In genomic region chr1:34522850-34523244, GRCm38 (mm10) we compare ENCODE assay signal across 36 mouse cellular contexts. TPM values are rescaled to one million over a fixed set of nuclear protein-coding genes. Genes with fewer than 3 reads are reported as not detected.
DNase-seq lines count a peak whose midpoint lies in the region; ATAC-seq and TF ChIP-seq lines count a peak whose summit lies in the region.
"Had no signal": no experiment of that assay in that cellular context is flagged by ENCODE, and none has a peak within 500 bp of the region (broad histone marks: within the 10 kb centered on the region; RNA-seq: fewer than 3 reads in every experiment).

No protein-coding gene starts in this region.

- no peaks in the 10 kb centered on the region for H3K9me3 ChIP-seq in heart, embryonic 12.5 days (replicated peaks)
- no peaks in the 10 kb centered on the region for H3K9me3 ChIP-seq in lung, postnatal 0 days (ENCODE audit: low read length)
- H3K9me3 ChIP-seq: forebrain, embryonic 10.5 days; G1E; hindbrain, embryonic 13.5 days; neural tube, embryonic 15.5 days had no signal

- intact Hi-C loops in heart, postnatal 14 days (cut with DNase I) = no loop called here

- ATAC-seq in heart, embryonic 12.5 days (ENCODE audit: insufficient number of reproducible peaks, low FRiP score) = no peak
- no peak for ATAC-seq in lung, postnatal 0 days
- ATAC-seq: forebrain, embryonic 16.5 days; inflammation-experienced regulatory T-cells, adult 6 months; Patski had no signal

- TF ChIP-seq CTCF in lung, postnatal 0 days (IDR thresholded peaks at IDR 0.05) = no peak

- peak overlapping the region; percentile 28; the same call in 1 of the 2 replicates for H3K27ac ChIP-seq in heart, embryonic 12.5 days (ENCODE audit: poor library complexity, severe bottlenecking)
- H3K27ac ChIP-seq in lung, postnatal 0 days (ENCODE audit: low read length) = no peak overlapping the region
- H3K27ac ChIP-seq: forebrain, embryonic 10.5 days; hindbrain, embryonic 13.5 days; kidney, postnatal 0 days; neural tube, embryonic 15.5 days had no signal

- peaks cover 24% of the 10 kb centered on the region for H3K4me1 ChIP-seq in heart, embryonic 12.5 days (replicated peaks)
- H3K4me1 ChIP-seq in lung, postnatal 0 days (ENCODE audit: insufficient read depth, low read depth, low read length) = no peaks in the 10 kb centered on the region
- H3K4me1 ChIP-seq: forebrain, embryonic 10.5 days; hindbrain, embryonic 13.5 days; neural tube, embryonic 15.5 days had no signal

- no peak for TF ChIP-seq EP300 in lung, postnatal 0 days (IDR thresholded peaks at IDR 0.05)

- no peaks in the 10 kb centered on the region for H3K36me3 ChIP-seq in heart, embryonic 12.5 days
- no peaks in the 10 kb centered on the region for H3K36me3 ChIP-seq in lung, postnatal 0 days (ENCODE audit: insufficient read depth, low read length)
- H3K36me3 ChIP-seq: forebrain, embryonic 10.5 days; G1E; hindbrain, embryonic 13.5 days; neural tube, embryonic 15.5 days had no signal

- DNase-seq in heart, postnatal 14 days = no peak
- peak; percentile 92 for DNase-seq in brain, adult 2 months (ENCODE audit: low read depth, low spot score)
- DNase-seq in cerebellum, adult 11-12 months = peak; percentile 88
- DNase-seq in cerebellum, postnatal 10 days = peak; percentile 92 to 95
- no peak for DNase-seq in lung, postnatal 0 days (ENCODE audit: low spot score)
- DNase-seq in lung, postnatal 10 days = no peak
- DNase-seq: adrenal gland, adult 2 months; B cell, adult 2 months; gastrocnemius, postnatal 14 days; kidney, adult 18-20 months; thymus, adult 18-20 months; thymus, postnatal 36 days had no signal

- no peak overlapping the region for H3K9ac ChIP-seq in heart, embryonic 12.5 days
- H3K9ac ChIP-seq in lung, postnatal 0 days (replicated peaks; ENCODE audit: low read depth) = no peak overlapping the region
- H3K9ac ChIP-seq: hindbrain, embryonic 13.5 days; neural tube, embryonic 15.5 days had no signal

- 29% methylated on average over 3 of the region's 3 CpGs for WGBS in heart, embryonic 12.5 days
- 64% methylated on average over 3 of the region's 3 CpGs for WGBS in lung, postnatal 0 days

- no peak overlapping the region; the same call in 1 of the 2 replicates for H3K4me2 ChIP-seq in heart, embryonic 12.5 days
- H3K4me2 ChIP-seq in lung, postnatal 0 days (replicated peaks; ENCODE audit: low read depth, low read length) = no peak overlapping the region
- H3K4me2 ChIP-seq: hindbrain, embryonic 13.5 days; midbrain, embryonic 11.5 days; neural tube, embryonic 15.5 days had no signal

- no peak overlapping the region for H3K4me3 ChIP-seq in heart, embryonic 12.5 days
- no peak overlapping the region for H3K4me3 ChIP-seq in lung, postnatal 0 days (ENCODE audit: low read depth, low read length)
- H3K4me3 ChIP-seq: forebrain, embryonic 10.5 days; hindbrain, embryonic 13.5 days; neural tube, embryonic 15.5 days had no signal

- H3K27me3 ChIP-seq in heart, embryonic 12.5 days (replicated peaks) = no peaks in the 10 kb centered on the region
- no peaks in the 10 kb centered on the region for H3K27me3 ChIP-seq in lung, postnatal 0 days (replicated peaks; ENCODE audit: insufficient read depth, low read length)
- H3K27me3 ChIP-seq: CH12.LX; hindbrain, embryonic 13.5 days; neural tube, embryonic 15.5 days had no signal

RNA-seq across cellular contexts. Expression of gene Cfc1, which starts 12.6 kb away (rescaled TPM):
- 0.32 and 0.42 TPM in 2 replicates for polyA plus RNA-seq in heart, embryonic 12.5 days (2016; fragmentation: Nextera tagmentation; extraction: Ambion mirVana)
- total RNA-seq in heart, postnatal 14 days (2021) = not detected
- not detected in 2 replicates for polyA plus RNA-seq in lung, postnatal 0 days (2015; fragmentation: Nextera tagmentation; extraction: Ambion mirVana)
- total RNA-seq: adrenal gland, adult 2 months; adrenal gland, postnatal 4 days; CH12.LX; gastrocnemius, postnatal 14 days; layer of hippocampus, postnatal 10 days; left cerebral cortex, adult 8-10 months; liver, adult 2 months had no signal
- polyA plus RNA-seq: adrenal gland, adult 2 months; embryonic facial prominence, embryonic 11.5 days; forebrain, embryonic 10.5 days; G1E; heart, postnatal 0 days; hindbrain, embryonic 13.5 days; large intestine, adult 2 months; limb, embryonic 11.5 days; liver, adult 2 months; liver, embryonic 16.5 days; lung, embryonic 16.5 days; midbrain, embryonic 11.5 days; Patski; small intestine, adult 2 months had no signal

RNA-seq across cellular contexts. Expression of gene Prss39, which starts 24.6 kb away (rescaled TPM):
- not detected in 2 replicates for polyA plus RNA-seq in heart, embryonic 12.5 days (2016; fragmentation: Nextera tagmentation; extraction: Ambion mirVana)
- not detected for total RNA-seq in heart, postnatal 14 days (2021)
- polyA plus RNA-seq in lung, postnatal 0 days (2015; fragmentation: Nextera tagmentation; extraction: Ambion mirVana) = not detected in 2 replicates
- total RNA-seq: adrenal gland, adult 2 months; adrenal gland, postnatal 4 days; CH12.LX; gastrocnemius, postnatal 14 days; layer of hippocampus, postnatal 10 days; left cerebral cortex, adult 8-10 months; liver, adult 2 months; megakaryocyte progenitor cell, adult 5-6 weeks had no signal
- polyA plus RNA-seq: adrenal gland, adult 2 months; embryonic facial prominence, embryonic 11.5 days; forebrain, embryonic 10.5 days; forebrain, embryonic 16.5 days; G1E; heart, postnatal 0 days; hindbrain, embryonic 13.5 days; inflammation-experienced regulatory T-cells, adult 6 months; kidney, postnatal 0 days; limb, embryonic 11.5 days; liver, adult 2 months; liver, embryonic 16.5 days; lung, embryonic 16.5 days; midbrain, embryonic 11.5 days; neural tube, embryonic 15.5 days; Patski; small intestine, adult 2 months; stomach, embryonic 16.5 days had no signal

RNA-seq across cellular contexts. Expression of gene Prss40, which starts 37.9 kb away (rescaled TPM):
- not detected in 2 replicates for polyA plus RNA-seq in heart, embryonic 12.5 days (2016; fragmentation: Nextera tagmentation; extraction: Ambion mirVana)
- not detected for total RNA-seq in heart, postnatal 14 days (2021)
- not detected in 2 replicates for polyA plus RNA-seq in lung, postnatal 0 days (2015; fragmentation: Nextera tagmentation; extraction: Ambion mirVana)
- total RNA-seq: adrenal gland, adult 2 months; adrenal gland, postnatal 4 days; CH12.LX; gastrocnemius, postnatal 14 days; layer of hippocampus, postnatal 10 days; left cerebral cortex, adult 8-10 months; liver, adult 2 months; megakaryocyte progenitor cell, adult 5-6 weeks had no signal
- polyA plus RNA-seq: adrenal gland, adult 2 months; embryonic facial prominence, embryonic 11.5 days; forebrain, embryonic 10.5 days; G1E; heart, postnatal 0 days; hindbrain, embryonic 13.5 days; inflammation-experienced regulatory T-cells, adult 6 months; kidney, postnatal 0 days; large intestine, adult 2 months; limb, embryonic 11.5 days; liver, adult 2 months; liver, embryonic 16.5 days; lung, embryonic 16.5 days; midbrain, embryonic 11.5 days; neural tube, embryonic 15.5 days; Patski; small intestine, adult 2 months; stomach, embryonic 16.5 days had no signal

RNA-seq across cellular contexts. Expression of gene Amer3, which starts 56.6 kb away (rescaled TPM):
- polyA plus RNA-seq in heart, embryonic 12.5 days (2016; fragmentation: Nextera tagmentation; extraction: Ambion mirVana) = 0.04 TPM in 1 of 2 replicates, not detected in the other
- total RNA-seq in heart, postnatal 14 days (2021) = not detected
- polyA plus RNA-seq in lung, postnatal 0 days (2015; fragmentation: Nextera tagmentation; extraction: Ambion mirVana) = not detected in 2 replicates
- total RNA-seq: gastrocnemius, postnatal 14 days; liver, adult 2 months; megakaryocyte progenitor cell, adult 5-6 weeks had no signal
- polyA plus RNA-seq: G1E; heart, postnatal 0 days; inflammation-experienced regulatory T-cells, adult 6 months; kidney, postnatal 0 days; liver, adult 2 months; Patski; small intestine, adult 2 months had no signal

Comparison
In these comparisons a context has a peak if more than half of its experiments do, and no peak if none do; other contexts are left out.
1. DNase-seq: peak in brain, adult 2 months (single experiment), cerebellum, adult 11-12 months (single experiment) and cerebellum, postnatal 10 days (2 of 2); none in heart, postnatal 14 days (0 of 2), lung, postnatal 0 days (single experiment) and lung, postnatal 10 days (single experiment).